Mouse (Mus musculus) regulatory T cell (primary cell): ENCODE measurements around the gene Ash1l.
"Not testable (repeated sequence)": the region's sequence is repeated elsewhere in the genome, so short reads cannot be mapped to it uniquely, and the experiment has no call there.

Source experiments
- in situ Hi-C: fragments of 300-600 bp; cut with MboI, MseI; formaldehyde crosslinking; loops from one replicate; pipeline ENCODE4 v1.15.1; 2025; ENCODE audit warnings: high pct_unique_total_duplicates

Gene Ash1l

GRCm38 (mm10) chr3:88953246-88953645, 2.8 kb downstream of the Ash1l start:
- in situ Hi-C loops: no loop called here

- in situ Hi-C loops: no loop called here
These were observed 3.3 kb downstream of the Ash1l start for GRCm38 (mm10) chr3:88953736-88954135.

GRCm38 (mm10) chr3:88963211-88963610, 12.8 kb downstream of the Ash1l start:
- in situ Hi-C loops: not testable (repeated sequence)

GRCm38 (mm10) chr3:88975012-88975411, 24.6 kb downstream of the Ash1l start:
- in situ Hi-C loops: loop anchor here (5.0 kb wide), 1 partner anchor 57 kb away; no protein-coding TSS in a partner anchor

GRCm38 (mm10) chr3:88981206-88982010, 31.0 kb downstream of the Ash1l start:
- in situ Hi-C loops: no loop called here

- in situ Hi-C loops: no loop called here
These were observed 33.5 kb downstream of the Ash1l start for GRCm38 (mm10) chr3:88983921-88984381.

- in situ Hi-C loops: no loop called here
These were observed 42.4 kb downstream of the Ash1l start for GRCm38 (mm10) chr3:88992793-88993192.

- in situ Hi-C loops: no loop called here
These were observed 51.1 kb downstream of the Ash1l start for GRCm38 (mm10) chr3:89001536-89001935.

- in situ Hi-C loops: loop anchor here (5.0 kb wide), 1 partner anchor 54 kb away; no protein-coding TSS in a partner anchor
These were observed 80.5 kb downstream of the Ash1l start for GRCm38 (mm10) chr3:89030896-89031295.

GRCm38 (mm10) chr3:89043359-89043758, 92.9 kb downstream of the Ash1l start:
- in situ Hi-C loops: no loop called here

GRCm38 (mm10) chr3:89058361-89058760, 107.9 kb downstream of the Ash1l start:
- in situ Hi-C loops: loop anchor here (5.0 to 10.0 kb wide), 2 partner anchors 84 to 744 kb away; no protein-coding TSS in a partner anchor

GRCm38 (mm10) chr3:89058783-89059182, 108.4 kb downstream of the Ash1l start:
- in situ Hi-C loops: loop anchor here (5.0 to 10.0 kb wide), 2 partner anchors 84 to 744 kb away; no protein-coding TSS in a partner anchor

- in situ Hi-C loops: no loop called here
These were observed 111.3 kb downstream of the Ash1l start for GRCm38 (mm10) chr3:89061696-89062095.

- in situ Hi-C loops: no loop called here
These were observed 116.8 kb downstream of the Ash1l start for GRCm38 (mm10) chr3:89067265-89067664.

- in situ Hi-C loops: no loop called here
These were observed 127.0 kb downstream of the Ash1l start for GRCm38 (mm10) chr3:89077383-89077782.

GRCm38 (mm10) chr3:89082287-89082686, 131.9 kb downstream of the Ash1l start:
- in situ Hi-C loops: not testable (repeated sequence)

- in situ Hi-C loops: no loop called here
These were observed 133.7 kb downstream of the Ash1l start for GRCm38 (mm10) chr3:89084133-89084532.

GRCm38 (mm10) chr3:89084654-89085190, 134.3 kb downstream of the Ash1l start:
- in situ Hi-C loops: no loop called here

GRCm38 (mm10) chr3:89087338-89088110, 137.1 kb downstream of the Ash1l start:
- in situ Hi-C loops: no loop called here

- in situ Hi-C loops: no loop called here
These were observed 138.6 kb downstream of the Ash1l start for GRCm38 (mm10) chr3:89088974-89089373.

GRCm38 (mm10) chr3:89089882-89090591, 139.6 kb downstream of the Ash1l start:
- in situ Hi-C loops: loop anchor here (5.0 kb wide), 1 partner anchor 117 kb away; no protein-coding TSS in a partner anchor
